Mouse (Mus musculus) kidney, adult 2 months (tissue): ENCODE measurements around the gene Arid1b. TPM values are rescaled to one million over a fixed set of nuclear protein-coding genes. Genes with fewer than 3 reads are reported as not detected.
A peak's percentile ranks its signal among the peaks of the same experiment; 100 is the strongest.

Experiments used
- DNase-seq: peaks from one replicate; pipeline ENCODE4 v3.0.0; 2021
- H3K27ac ChIP-seq: fragments of 200-500 bp; 2 replicates; pipeline ENCODE4 v1.5.1; 2012; ENCODE audit warnings: low read depth, low read length, control low read depth, inconsistent platforms; ENCODE audit not compliant: insufficient read depth
- H3K27me3 ChIP-seq: fragments of 200-500 bp; replicated peaks from 2 replicates; pipeline ENCODE4 v1.6.1; 2012; ENCODE audit warnings: mild to moderate bottlenecking, moderate library complexity, low read length, inconsistent platforms; ENCODE audit not compliant: control insufficient read depth, insufficient read depth
- H3K36me3 ChIP-seq: fragments of 200-500 bp; 2 replicates; pipeline ENCODE4 v1.6.1; 2012; ENCODE audit warnings: mild to moderate bottlenecking, moderate library complexity, low read length, inconsistent platforms; ENCODE audit not compliant: control insufficient read depth, insufficient read depth
- H3K4me1 ChIP-seq: fragments of 200-500 bp; 2 replicates; pipeline ENCODE4 v1.6.1; 2011; ENCODE audit warnings: low read length; ENCODE audit not compliant: control insufficient read depth, insufficient read depth
- H3K4me3 ChIP-seq: fragments of 200-500 bp; 2 replicates; pipeline ENCODE4 v1.5.1; 2011; ENCODE audit warnings: mild to moderate bottlenecking, low read depth, low read length, control low read depth; ENCODE audit not compliant: insufficient read depth
- CTCF ChIP-seq: fragments of 200-500 bp; conservative IDR thresholded peaks from 2 replicates; pipeline ENCODE4 v1.5.1; 2011; ENCODE audit warnings: low read depth, mild to moderate bottlenecking, control low read depth, low read length, moderate library complexity, mixed read lengths; ENCODE audit not compliant: insufficient read depth, insufficient read length
- POLR2A ChIP-seq: fragments of 200-500 bp; IDR thresholded peaks from one replicate; pipeline ENCODE4 v1.6.1; 2011; ENCODE audit warnings: low read depth, low read length, control low read depth
- WGBS: fragments of 180-500 bp; shearing (Covaris S2); methylation state at CpG from one replicate; pipeline ENCODE4 v1.1.7; 2018; 5-methylcytosine and 5-hydroxymethylcytosine counted together
- polyA plus RNA-seq: library from polyadenylated mRNA; depleted of rRNA; stranded (reverse); fragments of >200 nt; gene quantifications from 2 replicates; pipeline ENCODE4 v1.2.3, GENCODE M21; 2012

Gene Arid1b
- polyA plus RNA-seq, 1 experiment = 20.6 TPM

DNA sequence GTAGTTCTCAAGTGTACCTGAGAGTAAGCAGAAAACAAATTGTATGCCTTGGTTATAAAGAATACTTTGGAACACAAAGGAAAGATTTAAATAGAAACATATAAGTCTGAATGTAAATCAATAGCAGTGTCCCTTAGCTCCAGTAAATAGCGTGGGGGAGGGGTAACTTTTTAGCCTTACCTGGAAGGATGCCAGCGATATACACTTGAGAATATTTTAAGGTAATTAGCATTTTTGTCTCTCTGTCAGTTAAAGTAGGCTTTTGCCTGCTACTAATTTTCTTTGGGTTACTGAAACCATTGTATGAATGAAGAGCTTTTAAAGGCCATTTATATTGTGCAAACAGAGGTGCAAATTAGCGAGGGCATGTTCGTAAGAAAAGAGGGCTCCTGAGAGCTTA is 39.7 kb upstream of the Arid1b start:
- Histone ChIP-seq H3K27me3 (no peaks in the 10 kb centered on the region), H3K27ac (no peak overlapping the region), H3K4me1 (peaks cover 10% of the 10 kb centered on the region), H3K36me3 (no peaks in the 10 kb centered on the region), H3K4me3 (no peak overlapping the region)
- TF ChIP-seq POLR2A (no peak), CTCF (no peak)
- WGBS = 69% methylated on average over 4 of the region's 4 CpGs
- DNase-seq = no peak

DNA sequence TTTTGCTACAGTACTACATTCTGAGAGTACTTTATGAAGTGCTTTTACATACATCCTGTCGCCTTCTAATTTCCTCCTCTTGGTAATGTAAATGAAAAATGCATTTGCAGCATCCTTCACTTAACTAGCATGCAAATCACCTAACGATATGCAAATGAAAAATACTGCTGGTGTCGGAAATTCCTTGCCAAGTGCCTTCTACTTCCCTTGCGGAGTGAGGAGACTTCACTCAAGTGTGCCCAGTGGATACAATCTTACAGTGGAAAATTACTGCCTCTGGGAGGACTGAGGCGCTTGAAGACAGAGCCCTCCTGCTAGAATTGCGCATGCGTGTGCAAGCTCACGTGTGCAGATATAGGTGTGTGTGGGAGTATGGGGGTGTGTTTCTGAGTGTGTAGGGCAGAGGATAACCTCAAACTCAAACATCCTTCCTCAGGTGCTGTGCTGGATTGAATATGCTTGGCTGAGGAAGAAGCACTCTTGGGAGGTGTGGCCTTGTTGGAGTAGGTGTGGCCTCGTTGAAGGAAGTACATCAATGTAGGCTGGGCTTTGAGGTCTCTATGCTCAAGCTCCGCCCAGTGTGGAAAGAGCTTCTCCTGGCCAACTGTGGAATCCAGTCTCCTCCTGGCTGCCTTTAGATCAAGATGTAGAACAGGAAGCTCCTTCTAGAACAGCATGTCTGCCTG is 29.8 kb upstream of the Arid1b start:
- Histone ChIP-seq H3K27me3 (no peaks in the 10 kb centered on the region), H3K36me3 (no peaks in the 10 kb centered on the region), H3K27ac (no peak overlapping the region), H3K4me3 (no peak overlapping the region), H3K4me1 (peaks cover 5% of the 10 kb centered on the region; the same call in 1 of the 2 replicates)
- DNase-seq = peak; percentile 24
- TF ChIP-seq CTCF (no peak), POLR2A (no peak)
- WGBS = 79% methylated on average over 10 of the region's 10 CpGs

DNA sequence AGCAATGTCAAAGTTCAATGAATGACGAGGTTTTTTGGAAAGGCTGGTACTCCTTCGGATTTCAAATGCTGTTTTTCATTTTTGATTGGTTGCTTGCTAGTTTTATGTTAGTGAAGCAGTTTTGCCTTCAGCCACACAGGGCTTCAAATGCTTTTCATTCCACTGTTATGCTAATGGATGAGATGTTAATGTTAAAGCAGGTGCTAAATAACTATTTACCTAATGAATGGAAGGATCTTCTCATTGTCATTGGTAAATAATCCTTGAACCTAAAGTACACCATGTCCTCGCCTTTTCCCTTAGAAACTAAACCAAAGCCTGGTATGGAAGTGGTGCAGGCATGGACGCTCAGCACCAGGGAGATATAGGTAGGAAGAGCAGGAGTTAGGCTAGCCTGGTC is 26.9 kb upstream of the Arid1b start:
- peak overlapping the region; percentile 49 for H3K27ac ChIP-seq
- 49% methylated on average over 4 of the region's 4 CpGs for WGBS
- H3K36me3 ChIP-seq = no peaks in the 10 kb centered on the region
- no peak overlapping the region; the same call in 1 of the 2 replicates for H3K4me3 ChIP-seq
- no peak for DNase-seq
- TF ChIP-seq CTCF = no peak
- TF ChIP-seq POLR2A = no peak
- peaks cover 5% of the 10 kb centered on the region; the same call in 1 of the 2 replicates for H3K4me1 ChIP-seq
- no peaks in the 10 kb centered on the region for H3K27me3 ChIP-seq

DNA sequence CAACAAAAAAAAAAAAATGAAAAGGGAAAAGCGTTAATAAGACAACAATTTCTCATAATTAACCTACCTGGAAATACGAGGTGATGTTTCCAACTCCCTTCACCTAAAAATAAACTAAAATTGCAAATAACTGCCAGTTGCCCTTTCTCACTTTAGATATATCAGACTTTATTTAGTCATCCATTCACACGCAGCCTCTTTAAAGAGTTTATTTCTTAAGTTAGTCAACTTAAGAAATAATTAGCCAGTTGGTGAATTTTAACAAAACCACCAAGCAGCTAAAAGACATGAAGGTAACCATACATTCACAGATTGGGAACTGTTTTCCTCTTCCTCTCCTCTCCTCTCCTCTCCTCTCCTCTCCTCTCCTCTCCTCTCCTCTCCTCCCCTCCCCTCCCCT is 26.1 kb upstream of the Arid1b start:
- 46% methylated on average over 3 of the region's 3 CpGs for WGBS
- DNase-seq = peak; percentile 58
- H3K4me1 ChIP-seq = peaks cover 5% of the 10 kb centered on the region; the same call in 1 of the 2 replicates
- TF ChIP-seq POLR2A (no peak), CTCF (no peak)
- no peaks in the 10 kb centered on the region for H3K27me3 ChIP-seq
- H3K27ac ChIP-seq = no peak overlapping the region
- no peak overlapping the region for H3K4me3 ChIP-seq
- H3K36me3 ChIP-seq = no peaks in the 10 kb centered on the region

DNA sequence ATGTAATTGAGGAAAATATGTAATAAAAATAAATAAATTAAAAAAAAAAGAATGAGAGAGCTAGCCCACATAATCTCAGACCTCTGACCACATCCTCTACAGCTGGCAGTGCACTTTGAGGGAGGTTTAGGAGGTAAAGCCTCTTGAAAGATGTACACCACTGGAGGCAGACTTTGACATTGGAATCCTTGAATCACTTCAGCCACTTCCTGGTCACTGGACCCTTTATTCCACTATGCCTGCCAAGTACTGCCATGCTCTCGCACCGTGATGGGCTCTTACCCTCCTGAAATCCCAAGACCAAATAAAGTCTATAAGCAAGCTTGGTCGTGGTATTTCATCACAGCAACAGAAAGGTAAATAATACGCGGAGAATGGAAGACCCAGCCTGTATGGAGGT is 25.3 kb upstream of the Arid1b start:
- H3K36me3 ChIP-seq = no peaks in the 10 kb centered on the region
- no peak for TF ChIP-seq POLR2A
- TF ChIP-seq CTCF = no peak
- no peaks in the 10 kb centered on the region for H3K27me3 ChIP-seq
- DNase-seq = peak; percentile 57
- H3K4me1 ChIP-seq = peaks cover 5% of the 10 kb centered on the region; the same call in 1 of the 2 replicates
- WGBS = 88% methylated on average over 5 of the region's 5 CpGs
- H3K27ac ChIP-seq = no peak overlapping the region
- H3K4me3 ChIP-seq = no peak overlapping the region

DNA sequence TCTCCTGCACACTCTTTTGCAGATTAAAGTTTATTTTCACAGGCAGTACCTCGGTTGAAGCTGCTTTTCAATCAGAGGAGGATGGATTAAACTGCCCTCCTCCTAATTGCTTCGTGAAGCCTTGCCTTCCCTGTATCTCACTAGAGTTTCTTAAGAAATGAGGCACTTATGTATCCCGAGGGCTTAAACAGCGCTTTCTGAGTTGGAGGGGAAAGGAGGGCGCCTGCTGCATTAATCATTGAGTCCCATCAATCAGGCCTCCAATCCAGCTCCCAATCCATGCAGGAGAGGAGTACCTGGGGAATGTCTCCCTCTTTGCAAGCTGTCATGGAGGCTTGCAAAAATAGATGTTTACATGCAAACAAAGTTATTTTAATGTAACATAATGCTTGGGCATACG is 21.9 kb upstream of the Arid1b start:
- Histone ChIP-seq H3K4me1 (peaks cover 8% of the 10 kb centered on the region; the same call in 1 of the 2 replicates), H3K36me3 (no peaks in the 10 kb centered on the region), H3K27me3 (no peaks in the 10 kb centered on the region), H3K4me3 (no peak overlapping the region), H3K27ac (no peak overlapping the region)
- WGBS = 67% methylated on average over 6 of the region's 6 CpGs
- TF ChIP-seq POLR2A = no peak
- no peak for TF ChIP-seq CTCF
- DNase-seq = no peak

DNA sequence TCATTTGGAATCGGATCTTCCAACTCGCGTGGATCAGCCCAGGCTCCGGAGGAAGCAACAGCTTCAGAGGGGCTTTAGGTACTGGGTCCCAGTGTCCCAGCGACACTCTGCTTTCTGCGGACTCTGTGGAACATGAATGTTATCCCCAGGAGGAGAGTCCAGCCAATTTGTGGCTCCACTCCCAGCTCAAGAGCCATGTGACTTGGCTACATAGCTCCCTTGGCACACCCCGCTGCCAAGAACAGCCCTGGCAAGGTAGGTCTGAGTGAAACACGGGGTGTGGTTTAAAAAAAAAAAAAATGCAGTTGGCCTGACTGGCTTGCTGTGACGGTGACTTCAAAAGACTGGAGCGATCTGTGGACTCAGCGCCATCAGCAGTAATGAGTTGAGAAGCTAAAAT is 19.4 kb upstream of the Arid1b start:
- no peaks in the 10 kb centered on the region for H3K36me3 ChIP-seq
- 0 out of 2 replicates have a peak, but pooled peaks have one; percentile 3 for TF ChIP-seq CTCF
- no peak for TF ChIP-seq POLR2A
- H3K4me3 ChIP-seq = no peak overlapping the region
- peak overlapping the region; percentile 77 for H3K27ac ChIP-seq
- peak; percentile 96 for DNase-seq
- WGBS = 41% methylated on average over 11 of the region's 11 CpGs
- H3K4me1 ChIP-seq = peaks cover 3% of the 10 kb centered on the region; the same call in 1 of the 2 replicates
- H3K27me3 ChIP-seq = no peaks in the 10 kb centered on the region
